Mouse (Mus musculus) bone marrow, adult 2 months (tissue): Measurements from ENCODE around the gene Dhx9.

ENCODE experiments used
- CTCF ChIP-seq: fragments of 200-500 bp; IDR thresholded peaks from 2 replicates; pipeline ENCODE4 v1.5.1; 2011; ENCODE audit warnings: low read length, control low read depth; ENCODE audit not compliant: control insufficient read depth, insufficient read depth
- POLR2A ChIP-seq: fragments of 200-500 bp; IDR thresholded peaks from 2 replicates; pipeline ENCODE4 v1.6.1; 2011; ENCODE audit warnings: low read depth, mild to moderate bottlenecking, control low read depth, low read length, borderline replicate concordance; ENCODE audit not compliant: control insufficient read depth

- TF ChIP-seq CTCF (no peak), POLR2A (no peak)
Measured at GRCm38 (mm10) chr1:153493338-153493737, 5.9 kb upstream of the Dhx9 start.
